Mouse (Mus musculus) MEL (cell line): ENCODE results near the gene B230104I21Rik.

Source experiments
- CTCF ChIP-seq, 3 experiments: IDR thresholded peaks in 2 of 3; conservative IDR thresholded peaks in 1 of 3; 2 replicates each; pipeline ENCODE4 v1.5.1; 2011 to 2012; ENCODE audit warnings: low read length in 3 of 3, low read depth in 2 of 3, mild to moderate bottlenecking in 2 of 3, improper control_type of control experiment in 1 of 3, inconsistent platforms in 1 of 3, mixed read lengths in 1 of 3, moderate library complexity in 1 of 3; ENCODE audit not compliant: control insufficient read depth in 1 of 3, insufficient read depth in 1 of 3, poor library complexity in 1 of 3, severe bottlenecking in 1 of 3
- EP300 ChIP-seq, 2 experiments: IDR thresholded peaks; 2 replicates each; pipeline ENCODE4 v1.6.1; 2011; ENCODE audit warnings: improper control_type of control experiment in 2 of 2, low read length in 2 of 2, low read depth in 1 of 2, mild to moderate bottlenecking in 1 of 2
- GABPA ChIP-seq: IDR thresholded peaks from 2 replicates; pipeline ENCODE4 v1.6.1; 2012; ENCODE audit warnings: low read depth, mild to moderate bottlenecking, inconsistent platforms, low read length, improper control_type of control experiment, moderate library complexity
- GATA1 ChIP-seq: IDR thresholded peaks from 2 replicates; pipeline ENCODE4 v1.6.1; 2011; ENCODE audit warnings: low read depth, low read length, improper control_type of control experiment
- MAFK ChIP-seq: IDR thresholded peaks from 2 replicates; pipeline ENCODE4 v1.6.1; 2011; ENCODE audit warnings: low read depth, mild to moderate bottlenecking, low read length, improper control_type of control experiment, borderline replicate concordance
- NELFE ChIP-seq: IDR thresholded peaks from 2 replicates; pipeline ENCODE4 v1.6.1; 2011; ENCODE audit warnings: low read depth, low read length, improper control_type of control experiment
- NRF1 ChIP-seq: IDR thresholded peaks from 2 replicates; pipeline ENCODE4 v1.6.1; 2014; ENCODE audit warnings: low read depth, mild to moderate bottlenecking, inconsistent platforms, low read length, improper control_type of control experiment, moderate library complexity; ENCODE audit not compliant: poor library complexity, insufficient read depth, severe bottlenecking
- POLR2A ChIP-seq, 2 experiments: IDR thresholded peaks; 2 replicates each; pipeline ENCODE4 v1.6.1; 2011 to 2012; ENCODE audit warnings: low read length in 2 of 2, mild to moderate bottlenecking in 2 of 2, control low read depth in 1 of 2, improper control_type of control experiment in 1 of 2, low read depth in 1 of 2, moderate library complexity in 1 of 2; ENCODE audit not compliant: control insufficient read depth in 1 of 2, insufficient read depth in 1 of 2, poor library complexity in 1 of 2
- POLR2AphosphoS2 ChIP-seq: IDR thresholded peaks from 2 replicates; pipeline ENCODE4 v1.6.1; 2011; ENCODE audit warnings: low read length, improper control_type of control experiment
- RAD21 ChIP-seq: IDR thresholded peaks from 2 replicates; pipeline ENCODE4 v1.6.1; 2011; ENCODE audit warnings: mild to moderate bottlenecking, low read depth, low read length, improper control_type of control experiment
- SIN3A ChIP-seq: IDR thresholded peaks from 2 replicates; pipeline ENCODE4 v1.6.1; 2012; ENCODE audit warnings: low read length, improper control_type of control experiment, inconsistent platforms
- TBP ChIP-seq: IDR thresholded peaks from 2 replicates; pipeline ENCODE4 v1.8.0; 2011; ENCODE audit warnings: low read depth, low read length, improper control_type of control experiment
- TCF12 ChIP-seq: IDR thresholded peaks from 2 replicates; pipeline ENCODE4 v1.6.1; 2014; ENCODE audit warnings: low read depth, mild to moderate bottlenecking, inconsistent platforms, low read length, improper control_type of control experiment, moderate library complexity

DNA sequence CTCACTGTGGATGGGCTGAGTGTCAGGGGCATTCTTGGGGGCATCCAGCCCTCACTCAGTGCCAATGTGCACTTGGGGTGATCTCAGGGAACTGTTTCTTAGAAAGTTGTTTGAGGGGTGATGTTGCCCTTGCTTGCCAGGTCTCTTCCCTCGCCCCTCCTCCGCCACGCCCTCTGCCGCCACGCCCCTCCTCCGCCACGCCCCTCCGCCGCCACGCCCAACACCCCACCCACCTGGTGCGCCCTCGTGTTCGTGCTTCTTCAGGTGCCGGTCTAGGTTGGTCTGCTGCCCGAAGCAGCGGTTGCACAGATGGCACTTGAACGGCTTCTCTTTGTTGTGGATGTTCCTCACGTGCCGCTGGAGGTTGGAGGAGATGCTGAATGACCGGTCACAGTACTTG is 7.5 kb upstream of the B230104I21Rik start:
- TF ChIP-seq CTCF (IDR thresholded peaks at IDR 0.05 in 2 of 3, conservative IDR thresholded peaks at IDR 0.05 in 1 of 3; ENCODE audit: control insufficient read depth in 1 of 3, insufficient read depth in 1 of 3, low read depth in 2 of 3, low read length in 3 of 3, poor library complexity in 1 of 3, severe bottlenecking in 1 of 3) (no peak), TBP (no peak), POLR2A (IDR thresholded peaks at IDR 0.05; ENCODE audit: control insufficient read depth in 1 of 2, insufficient read depth in 1 of 2, low read depth in 1 of 2, low read length in 2 of 2, poor library complexity in 1 of 2) (no peak), NELFE (no peak), MAFK (no peak), GATA1 (no peak), EP300 (IDR thresholded peaks at IDR 0.05; ENCODE audit: low read depth in 1 of 2, low read length in 2 of 2) (no peak), POLR2AphosphoS2 (no peak), GABPA (no peak), SIN3A (no peak), NRF1 (no peak), RAD21 (no peak), TCF12 (no peak)
